Mouse (Mus musculus): ENCODE data around the gene Smndc1. TPM values are rescaled to one million over a fixed set of nuclear protein-coding genes. Genes with fewer than 3 reads are reported as not detected.
"Not testable (repeated sequence)": the region's sequence is repeated elsewhere in the genome, so short reads cannot be mapped to it uniquely, and the experiment has no call there.

Smndc1 gene
- polyA plus RNA-seq, 1 experiment from 2014 or later = 54.4 TPM

GRCm38 (mm10) chr19:53394956-53395355 lies 4.6 kb upstream of the Smndc1 start:
- H3K36me3 ChIP-seq (ENCODE audit: control insufficient read depth, insufficient read depth, low read length); H3K4me3 ChIP-seq (ENCODE audit: low read depth, low read length); DNase-seq (ENCODE audit: low spot score); H3K27me3 ChIP-seq (ENCODE audit: control insufficient read depth, insufficient read depth, low read length); H3K4me1 ChIP-seq (ENCODE audit: control insufficient read depth, insufficient read depth, low read length); H3K4me2 ChIP-seq (ENCODE audit: low read depth); H3K27ac ChIP-seq (ENCODE audit: low read depth, low read length); H3K9me3 ChIP-seq (ENCODE audit: control insufficient read depth, low read length); H3K9ac ChIP-seq (ENCODE audit: low read length); ATAC-seq (ENCODE audit: insufficient read depth, low FRiP score, low TSS enrichment): not testable (repeated sequence)
- 75% methylated on average over 3 of the region's 3 CpGs for WGBS

GRCm38 (mm10) chr19:53394552-53394951 lies 4.2 kb upstream of the Smndc1 start:
- DNase-seq (ENCODE audit: low spot score) = peak; percentile 30
- H3K9ac ChIP-seq (ENCODE audit: low read length) = no peak overlapping the region
- H3K9me3 ChIP-seq (ENCODE audit: control insufficient read depth, low read length) = no peaks in the 10 kb centered on the region
- no peak overlapping the region for H3K4me2 ChIP-seq (ENCODE audit: low read depth)
- WGBS = 27% methylated on average over 7 of the region's 7 CpGs
- no peak for ATAC-seq (ENCODE audit: insufficient read depth, low FRiP score, low TSS enrichment)
- no peak overlapping the region for H3K27ac ChIP-seq (ENCODE audit: low read depth, low read length)
- no peaks in the 10 kb centered on the region for H3K4me1 ChIP-seq (ENCODE audit: control insufficient read depth, insufficient read depth, low read length)
- H3K36me3 ChIP-seq (ENCODE audit: control insufficient read depth, insufficient read depth, low read length) = no peaks in the 10 kb centered on the region
- no peak overlapping the region for H3K4me3 ChIP-seq (ENCODE audit: low read depth, low read length)
- no peaks in the 10 kb centered on the region for H3K27me3 ChIP-seq (ENCODE audit: control insufficient read depth, insufficient read depth, low read length)

GRCm38 (mm10) chr19:53393646-53394045 lies 3.3 kb upstream of the Smndc1 start:
- no peaks in the 10 kb centered on the region for H3K9me3 ChIP-seq (ENCODE audit: control insufficient read depth, low read length)
- H3K4me1 ChIP-seq (ENCODE audit: control insufficient read depth, insufficient read depth, low read length) = no peaks in the 10 kb centered on the region
- no peak overlapping the region for H3K4me3 ChIP-seq (ENCODE audit: low read depth, low read length)
- ATAC-seq (ENCODE audit: insufficient read depth, low FRiP score, low TSS enrichment) = no peak
- DNase-seq (ENCODE audit: low spot score) = no peak
- no peak overlapping the region for H3K9ac ChIP-seq (ENCODE audit: low read length)
- no peak overlapping the region for H3K27ac ChIP-seq (ENCODE audit: low read depth, low read length)
- H3K27me3 ChIP-seq (ENCODE audit: control insufficient read depth, insufficient read depth, low read length) = no peaks in the 10 kb centered on the region
- H3K4me2 ChIP-seq (ENCODE audit: low read depth) = no peak overlapping the region
- no peaks in the 10 kb centered on the region for H3K36me3 ChIP-seq (ENCODE audit: control insufficient read depth, insufficient read depth, low read length)

- DNase-seq (ENCODE audit: low spot score) (no peak), ATAC-seq (ENCODE audit: insufficient read depth, low FRiP score, low TSS enrichment) (no peak)
- H3K36me3 ChIP-seq (ENCODE audit: control insufficient read depth, insufficient read depth, low read length) = no peaks in the 10 kb centered on the region
- H3K4me1 ChIP-seq (ENCODE audit: control insufficient read depth, insufficient read depth, low read length) = no peaks in the 10 kb centered on the region
- H3K4me2 ChIP-seq (ENCODE audit: low read depth) = no peak overlapping the region
- H3K27me3 ChIP-seq (ENCODE audit: control insufficient read depth, insufficient read depth, low read length) = no peaks in the 10 kb centered on the region
- H3K9me3 ChIP-seq (ENCODE audit: control insufficient read depth, low read length) = no peaks in the 10 kb centered on the region
- H3K27ac ChIP-seq (ENCODE audit: low read depth, low read length) = no peak overlapping the region
- no peak overlapping the region for H3K9ac ChIP-seq (ENCODE audit: low read length)
- no peak overlapping the region for H3K4me3 ChIP-seq (ENCODE audit: low read depth, low read length)
- 82% methylated on average over 8 of the region's 8 CpGs for WGBS
Measured at GRCm38 (mm10) chr19:53392781-53393343, 2.5 kb upstream of the Smndc1 start.

- no peak overlapping the region for H3K27ac ChIP-seq (ENCODE audit: low read depth, low read length)
- DNase-seq (ENCODE audit: low spot score) (no peak), ATAC-seq (ENCODE audit: insufficient read depth, low FRiP score, low TSS enrichment) (no peak)
- 88% methylated on average over 5 of the region's 5 CpGs for WGBS
- peak overlapping the region; percentile 88 for H3K4me3 ChIP-seq (ENCODE audit: low read depth, low read length)
- H3K36me3 ChIP-seq (ENCODE audit: control insufficient read depth, insufficient read depth, low read length) = no peaks in the 10 kb centered on the region
- H3K4me2 ChIP-seq (ENCODE audit: low read depth) = peak overlapping the region; percentile 58
- no peaks in the 10 kb centered on the region for H3K4me1 ChIP-seq (ENCODE audit: control insufficient read depth, insufficient read depth, low read length)
- H3K9ac ChIP-seq (ENCODE audit: low read length) = no peak overlapping the region
- H3K27me3 ChIP-seq (ENCODE audit: control insufficient read depth, insufficient read depth, low read length) = no peaks in the 10 kb centered on the region
- no peaks in the 10 kb centered on the region for H3K9me3 ChIP-seq (ENCODE audit: control insufficient read depth, low read length)
Measured at GRCm38 (mm10) chr19:53391787-53392186, 1.4 kb upstream of the Smndc1 start.

- H3K36me3 ChIP-seq (ENCODE audit: control insufficient read depth, insufficient read depth, low read length) = no peaks in the 10 kb centered on the region
- H3K4me2 ChIP-seq (ENCODE audit: low read depth) = peak overlapping the region; percentile 58
- no peaks in the 10 kb centered on the region for H3K27me3 ChIP-seq (ENCODE audit: control insufficient read depth, insufficient read depth, low read length)
- no peaks in the 10 kb centered on the region for H3K9me3 ChIP-seq (ENCODE audit: control insufficient read depth, low read length)
- peak overlapping the region; percentile 65; the same call in 1 of the 2 replicates for H3K27ac ChIP-seq (ENCODE audit: low read depth, low read length)
- H3K9ac ChIP-seq (ENCODE audit: low read length) = peak overlapping the region; percentile 74
- H3K4me1 ChIP-seq (ENCODE audit: control insufficient read depth, insufficient read depth, low read length) = no peaks in the 10 kb centered on the region
- WGBS = 51% methylated on average over 8 of the region's 8 CpGs
- ATAC-seq (ENCODE audit: insufficient read depth, low FRiP score, low TSS enrichment) = no peak
- DNase-seq (ENCODE audit: low spot score) = no peak
- peak overlapping the region; percentile 88 for H3K4me3 ChIP-seq (ENCODE audit: low read depth, low read length)
Measured at GRCm38 (mm10) chr19:53391386-53391785, 1.0 kb upstream of the Smndc1 start.

GRCm38 (mm10) chr19:53389851-53390431 lies 437 bp downstream of the Smndc1 start:
- H3K4me3 ChIP-seq (ENCODE audit: low read depth, low read length) = peak overlapping the region; percentile 88
- H3K36me3 ChIP-seq (ENCODE audit: control insufficient read depth, insufficient read depth, low read length) = no peaks in the 10 kb centered on the region; the same call in 1 of the 2 replicates
- no peaks in the 10 kb centered on the region for H3K27me3 ChIP-seq (ENCODE audit: control insufficient read depth, insufficient read depth, low read length)
- no peaks in the 10 kb centered on the region for H3K9me3 ChIP-seq (ENCODE audit: control insufficient read depth, low read length)
- no peak for DNase-seq (ENCODE audit: low spot score)
- WGBS = under 1% methylated on average over 56 of the region's 59 CpGs
- peak; percentile 91 for ATAC-seq (ENCODE audit: insufficient read depth, low FRiP score, low TSS enrichment)
- peak overlapping the region; percentile 98 for H3K27ac ChIP-seq (ENCODE audit: low read depth, low read length)
- H3K4me2 ChIP-seq (ENCODE audit: low read depth) = peak overlapping the region; percentile 51
- no peaks in the 10 kb centered on the region for H3K4me1 ChIP-seq (ENCODE audit: control insufficient read depth, insufficient read depth, low read length)
- H3K9ac ChIP-seq (ENCODE audit: low read length) = peak overlapping the region; percentile 96

GRCm38 (mm10) chr19:53389417-53389816 lies 961 bp downstream of the Smndc1 start:
- ATAC-seq (ENCODE audit: insufficient read depth, low FRiP score, low TSS enrichment) = no peak
- Histone ChIP-seq H3K27ac (ENCODE audit: low read depth, low read length) (peak overlapping the region; percentile 98; the same call in 1 of the 2 replicates), H3K27me3 (ENCODE audit: control insufficient read depth, insufficient read depth, low read length) (no peaks in the 10 kb centered on the region), H3K36me3 (ENCODE audit: control insufficient read depth, insufficient read depth, low read length) (no peaks in the 10 kb centered on the region; the same call in 1 of the 2 replicates), H3K9me3 (ENCODE audit: control insufficient read depth, low read length) (no peaks in the 10 kb centered on the region), H3K9ac (ENCODE audit: low read length) (peak overlapping the region; percentile 96), H3K4me3 (ENCODE audit: low read depth, low read length) (peak overlapping the region; percentile 88), H3K4me1 (ENCODE audit: control insufficient read depth, insufficient read depth, low read length) (no peaks in the 10 kb centered on the region), H3K4me2 (ENCODE audit: low read depth) (peak overlapping the region; percentile 51)
- no peak for DNase-seq (ENCODE audit: low spot score)
- 28% methylated on average over 6 of the region's 6 CpGs for WGBS

GRCm38 (mm10) chr19:53383336-53383735 lies 7.0 kb downstream of the Smndc1 start:
- H3K27ac ChIP-seq (ENCODE audit: low read depth, low read length) = no peak overlapping the region
- WGBS = 94% methylated on average over 15 of the region's 15 CpGs
- no peak for DNase-seq (ENCODE audit: low spot score)
- no peak for ATAC-seq (ENCODE audit: insufficient read depth, low FRiP score, low TSS enrichment)
- H3K4me2 ChIP-seq (ENCODE audit: low read depth) = no peak overlapping the region
- H3K4me1 ChIP-seq (ENCODE audit: control insufficient read depth, insufficient read depth, low read length) = no peaks in the 10 kb centered on the region
- H3K36me3 ChIP-seq (ENCODE audit: control insufficient read depth, insufficient read depth, low read length) = peaks cover 9% of the 10 kb centered on the region
- H3K9me3 ChIP-seq (ENCODE audit: control insufficient read depth, low read length) = no peaks in the 10 kb centered on the region
- no peaks in the 10 kb centered on the region for H3K27me3 ChIP-seq (ENCODE audit: control insufficient read depth, insufficient read depth, low read length)
- H3K9ac ChIP-seq (ENCODE audit: low read length) = no peak overlapping the region
- H3K4me3 ChIP-seq (ENCODE audit: low read depth, low read length) = no peak overlapping the region
